Mouse (Mus musculus) cortical plate, adult 2 months (tissue): ENCODE results near the gene Ascl1. TPM values are rescaled to one million over a fixed set of nuclear protein-coding genes. Genes with fewer than 3 reads are reported as not detected.

Experiments
- H3K27ac ChIP-seq: fragments of 200-500 bp; 2 replicates; pipeline ENCODE4 v1.5.1; 2012; ENCODE audit warnings: low read length, control low read depth, inconsistent platforms; ENCODE audit not compliant: insufficient read depth
- H3K4me1 ChIP-seq: fragments of 200-500 bp; 2 replicates; pipeline ENCODE4 v1.6.1; 2011; ENCODE audit warnings: low read length; ENCODE audit not compliant: control insufficient read depth, insufficient read depth
- H3K4me3 ChIP-seq: fragments of 200-500 bp; 2 replicates; pipeline ENCODE4 v1.5.1; 2011; ENCODE audit warnings: mild to moderate bottlenecking, low read length, control low read depth; ENCODE audit not compliant: insufficient read depth
- CTCF ChIP-seq: fragments of 200-500 bp; IDR thresholded peaks from 2 replicates; pipeline ENCODE4 v1.5.1; 2011; ENCODE audit warnings: mild to moderate bottlenecking, control low read depth, low read length; ENCODE audit not compliant: insufficient read depth; ENCODE audit errors: extremely low read depth
- POLR2A ChIP-seq: fragments of 200-500 bp; IDR thresholded peaks from 2 replicates; pipeline ENCODE4 v1.6.1; 2011; ENCODE audit warnings: mild to moderate bottlenecking, low read length, control low read depth; ENCODE audit not compliant: insufficient read depth; ENCODE audit errors: extremely low read depth
- polyA plus RNA-seq: library from polyadenylated mRNA; depleted of rRNA; stranded (reverse); fragments of >200 nt; gene quantifications from 2 replicates; pipeline ENCODE4 v1.2.3, GENCODE M21; 2012

The Ascl1 gene
- polyA plus RNA-seq, 1 experiment: 6.6 TPM

DNA sequence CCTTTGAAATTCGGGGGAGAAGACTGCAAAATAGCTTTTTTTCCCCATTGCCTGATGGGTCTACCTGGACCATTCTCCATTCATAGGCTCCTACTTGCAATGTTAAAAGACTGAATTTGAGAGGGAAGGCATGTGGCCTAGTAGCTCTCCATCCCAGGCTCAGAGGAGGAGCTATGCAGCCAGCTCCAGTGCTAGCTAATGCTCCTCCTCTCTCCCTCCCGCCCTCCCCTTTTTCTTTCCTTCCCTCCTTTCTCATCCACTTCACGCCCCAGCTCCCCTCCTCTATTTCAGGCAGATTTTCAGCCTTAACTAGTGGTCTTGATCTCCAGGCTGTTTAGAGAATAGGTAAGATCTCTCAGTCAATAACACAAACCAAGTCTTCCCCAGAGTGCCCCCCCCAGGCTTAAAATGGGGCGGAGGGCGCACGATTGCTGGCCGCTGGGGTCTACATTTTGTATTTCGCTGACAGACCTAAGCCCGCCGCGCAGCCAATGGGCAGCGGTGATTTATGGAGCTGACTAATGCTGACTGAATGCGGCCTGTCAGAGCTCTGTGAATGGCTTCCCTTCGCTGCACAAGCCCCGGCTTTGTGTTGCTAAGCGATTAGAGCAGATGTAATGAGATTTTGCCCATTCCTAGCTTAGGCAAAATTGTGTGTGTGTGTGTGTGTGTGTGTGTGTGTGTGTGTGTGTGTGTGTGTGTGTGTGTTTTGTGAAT is 4.9 kb downstream of the Ascl1 start:
- Histone ChIP-seq H3K27ac (no peak overlapping the region), H3K4me3 (no peak overlapping the region), H3K4me1 (0 out of 2 replicates have a peak, but pooled peaks cover 2% of the 10 kb centered on the region)
- TF ChIP-seq CTCF (no peak), POLR2A (no peak)

- TF ChIP-seq POLR2A (peak; percentile 33; the same call in 1 of the 2 replicates), CTCF (no peak)
- H3K27ac ChIP-seq: no peak overlapping the region
- peak overlapping the region; percentile 60 for H3K4me3 ChIP-seq
- 0 out of 2 replicates have a peak, but pooled peaks cover 2% of the 10 kb centered on the region for H3K4me1 ChIP-seq
Measured at GRCm38 (mm10) chr10:87485721-87486620, 7.5 kb downstream of the Ascl1 start.

GRCm38 (mm10) chr10:87484831-87485720 is 8.4 kb downstream of the Ascl1 start:
- Histone ChIP-seq H3K4me3 (peak overlapping the region; percentile 60; the same call in 1 of the 2 replicates), H3K4me1 (0 out of 2 replicates have a peak, but pooled peaks cover 2% of the 10 kb centered on the region), H3K27ac (no peak overlapping the region)
- TF ChIP-seq POLR2A (no peak), CTCF (no peak)

DNA sequence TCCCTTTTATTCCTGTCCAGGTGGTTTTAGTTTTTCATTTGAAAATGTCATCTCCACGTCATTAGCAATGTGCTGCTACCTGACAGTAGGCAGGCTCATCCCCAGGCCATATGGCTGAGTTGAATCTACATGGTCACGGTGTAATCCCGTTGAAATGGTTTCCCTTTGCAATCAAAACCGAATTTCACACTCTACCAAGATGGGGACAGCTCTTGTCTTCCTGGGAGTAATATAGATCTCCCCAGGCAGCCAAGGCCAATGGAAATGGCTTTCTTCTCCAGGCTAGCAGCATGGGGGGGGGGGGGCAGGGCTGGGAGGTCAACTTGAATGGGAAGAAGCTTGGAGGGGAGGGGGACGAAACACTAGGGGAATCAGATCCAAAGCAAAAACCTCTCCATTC is 15.6 kb downstream of the Ascl1 start:
- Histone ChIP-seq H3K27ac (no peak overlapping the region), H3K4me3 (no peak overlapping the region), H3K4me1 (no peaks in the 10 kb centered on the region)
- TF ChIP-seq CTCF: no peak
- TF ChIP-seq POLR2A: no peak

- TF ChIP-seq CTCF (no peak), POLR2A (no peak)
- Histone ChIP-seq H3K4me3 (no peak overlapping the region), H3K27ac (no peak overlapping the region), H3K4me1 (no peaks in the 10 kb centered on the region)
Measured at GRCm38 (mm10) chr10:87474971-87475370, 18.5 kb downstream of the Ascl1 start.

GRCm38 (mm10) chr10:87473475-87474131 is 19.9 kb downstream of the Ascl1 start:
- H3K4me1 ChIP-seq: no peaks in the 10 kb centered on the region
- TF ChIP-seq POLR2A (no peak), CTCF (no peak)
- H3K4me3 ChIP-seq: no peak overlapping the region
- no peak overlapping the region for H3K27ac ChIP-seq

DNA sequence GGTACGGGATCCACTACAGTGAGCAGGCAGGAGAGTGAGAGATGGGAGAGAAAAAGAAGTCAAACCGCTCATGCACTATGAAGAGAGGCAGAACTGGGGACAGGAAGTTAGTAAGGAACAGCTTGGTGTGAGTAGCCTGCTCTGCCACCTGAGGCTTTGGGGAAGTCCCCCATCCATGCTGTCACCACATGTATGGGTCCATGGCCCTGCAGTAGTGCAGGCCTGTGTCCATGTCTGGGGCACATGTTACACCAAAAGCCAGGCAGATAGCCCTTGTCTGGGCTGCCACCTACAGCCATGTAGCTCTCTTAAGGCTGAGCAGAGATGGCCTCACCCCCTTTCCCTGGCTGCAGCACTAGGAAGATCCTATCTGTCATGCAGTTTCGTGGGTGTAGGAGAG is 42.7 kb downstream of the Ascl1 start:
- H3K4me1 ChIP-seq: peaks cover 1% of the 10 kb centered on the region; the same call in 1 of the 2 replicates
- no peak overlapping the region for H3K4me3 ChIP-seq
- TF ChIP-seq POLR2A: no peak
- TF ChIP-seq CTCF: no peak
- no peak overlapping the region for H3K27ac ChIP-seq

GRCm38 (mm10) chr10:87449368-87449767 is 44.1 kb downstream of the Ascl1 start:
- H3K4me1 ChIP-seq: peaks cover 1% of the 10 kb centered on the region; the same call in 1 of the 2 replicates
- H3K27ac ChIP-seq: no peak overlapping the region
- TF ChIP-seq POLR2A: no peak
- no peak for TF ChIP-seq CTCF
- H3K4me3 ChIP-seq: no peak overlapping the region
